Mouse (Mus musculus) neural tube, embryonic 11.5 days (tissue): Measurements from ENCODE around the gene Fkbp2. TPM values are rescaled to one million over a fixed set of nuclear protein-coding genes. Genes with fewer than 3 reads are reported as not detected.
A peak's percentile ranks its signal among the peaks of the same experiment; 100 is the strongest.
"Not testable (repeated sequence)": the region's sequence is repeated elsewhere in the genome, so short reads cannot be mapped to it uniquely, and the experiment has no call there.

Experiments used
- ATAC-seq: fragments of 200-750 bp; cut with Nextera tagmentation; 2 replicates; pipeline ENCODE4 v1.8.0; 2017; ENCODE audit warnings: moderate number of reproducible peaks, mild to moderate bottlenecking, moderate TSS enrichment, moderate library complexity; ENCODE audit not compliant: insufficient read depth, low FRiP score, low TSS enrichment
- DNase-seq: peaks from one replicate; pipeline ENCODE4 v3.0.0-alpha.2; 2015; ENCODE audit warnings: low spot score
- H3K27ac ChIP-seq: fragments of 300-500 bp; sonication (generic); 2 replicates; pipeline ENCODE4 v1.5.1; 2014; ENCODE audit warnings: low read depth, mild to moderate bottlenecking, low read length
- H3K27me3 ChIP-seq: fragments of 300-500 bp; sonication (generic); 2 replicates; pipeline ENCODE4 v1.6.1; 2014; ENCODE audit warnings: mild to moderate bottlenecking, low read length, mixed read lengths; ENCODE audit not compliant: control insufficient read depth, insufficient read depth
- H3K36me3 ChIP-seq: fragments of 300-500 bp; sonication (generic); 2 replicates; pipeline ENCODE4 v1.6.1; 2014; ENCODE audit warnings: mild to moderate bottlenecking, low read length, moderate library complexity, mixed read lengths; ENCODE audit not compliant: control insufficient read depth, insufficient read depth
- H3K4me1 ChIP-seq: fragments of 300-500 bp; sonication (generic); 2 replicates; pipeline ENCODE4 v1.6.1; 2014; ENCODE audit warnings: low read length, mixed read lengths; ENCODE audit not compliant: control insufficient read depth, insufficient read depth
- H3K4me2 ChIP-seq: fragments of 300-500 bp; sonication (generic); 2 replicates; pipeline ENCODE4 v1.6.1; 2014; ENCODE audit warnings: low read depth, mild to moderate bottlenecking, moderate library complexity
- H3K4me3 ChIP-seq: fragments of 300-500 bp; sonication (generic); 2 replicates; pipeline ENCODE4 v1.5.1; 2014; ENCODE audit warnings: low read depth, low read length
- H3K9ac ChIP-seq: fragments of 300-500 bp; sonication (generic); 2 replicates; pipeline ENCODE4 v1.6.1; 2014; ENCODE audit warnings: mild to moderate bottlenecking, low read length
- H3K9me3 ChIP-seq: fragments of 300-500 bp; sonication (generic); 2 replicates; pipeline ENCODE4 v1.6.1; 2016; ENCODE audit warnings: low read length; ENCODE audit not compliant: control insufficient read depth
- WGBS: fragments of 180-500 bp; shearing (Covaris S2); extraction: QIAGEN DNeasy Blood & Tissue Kit; methylation state at CpG from one replicate; pipeline ENCODE4 v1.1.7; 2014; 5-methylcytosine and 5-hydroxymethylcytosine counted together
- polyA plus RNA-seq: library from polyadenylated mRNA; unstranded; fragments of >200 nt; fragmentation: Nextera tagmentation; extraction: Ambion mirVana; gene quantifications from 2 replicates; pipeline ENCODE4 v1.2.1, GENCODE M21; 2014

Gene Fkbp2
- polyA plus RNA-seq, 1 experiment from 2014 or later: 86.5 TPM

DNA sequence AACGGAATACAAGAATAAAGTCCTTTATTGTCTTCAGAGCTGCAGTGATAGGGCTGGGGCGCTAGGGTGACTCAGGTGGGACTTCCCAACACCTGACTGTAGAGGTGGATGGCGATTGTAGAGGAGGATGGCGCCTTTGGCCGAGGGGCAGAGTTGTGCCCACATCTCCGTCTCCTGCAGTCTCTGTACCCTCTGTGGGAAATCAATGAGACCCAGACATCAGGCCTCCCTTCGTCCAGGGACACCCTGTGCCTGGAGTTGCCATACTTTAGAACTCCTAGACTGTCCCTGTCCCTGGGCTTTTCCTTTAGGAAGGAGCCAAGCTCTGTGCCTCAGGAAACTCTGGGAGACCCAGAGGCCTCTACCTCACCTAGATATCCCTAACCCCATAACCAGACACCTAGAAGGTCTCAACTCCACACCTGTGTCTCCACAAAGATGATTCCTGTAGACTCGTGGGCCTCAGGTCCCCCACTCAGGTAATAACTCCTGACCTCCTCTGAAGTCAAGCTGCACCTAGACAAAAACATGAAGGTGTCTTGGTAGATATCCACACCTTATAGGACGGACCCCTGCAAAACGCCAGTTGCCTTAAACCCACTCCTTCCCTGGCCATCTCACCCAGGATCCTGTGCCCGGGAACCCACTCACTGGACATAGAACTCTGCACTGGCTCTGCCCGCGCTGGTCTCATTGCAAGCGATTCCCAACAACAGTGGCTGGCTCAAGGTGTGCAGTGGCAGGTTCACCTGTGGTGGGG lies 12.9 kb upstream of the Fkbp2 start:
- peaks cover 22% of the 10 kb centered on the region for H3K4me1 ChIP-seq
- H3K36me3 ChIP-seq: no peaks in the 10 kb centered on the region
- H3K4me2 ChIP-seq: peak overlapping the region; percentile 71
- H3K9ac ChIP-seq: peak overlapping the region; percentile 53
- H3K4me3 ChIP-seq: peak overlapping the region; percentile 46
- H3K27me3 ChIP-seq: no peaks in the 10 kb centered on the region
- ATAC-seq (no peak; the same call in 1 of the 2 replicates), DNase-seq (no peak)
- no peaks in the 10 kb centered on the region for H3K9me3 ChIP-seq
- 58% methylated on average over 14 of the region's 14 CpGs for WGBS
- H3K27ac ChIP-seq: peak overlapping the region; percentile 42; the same call in 1 of the 2 replicates

DNA sequence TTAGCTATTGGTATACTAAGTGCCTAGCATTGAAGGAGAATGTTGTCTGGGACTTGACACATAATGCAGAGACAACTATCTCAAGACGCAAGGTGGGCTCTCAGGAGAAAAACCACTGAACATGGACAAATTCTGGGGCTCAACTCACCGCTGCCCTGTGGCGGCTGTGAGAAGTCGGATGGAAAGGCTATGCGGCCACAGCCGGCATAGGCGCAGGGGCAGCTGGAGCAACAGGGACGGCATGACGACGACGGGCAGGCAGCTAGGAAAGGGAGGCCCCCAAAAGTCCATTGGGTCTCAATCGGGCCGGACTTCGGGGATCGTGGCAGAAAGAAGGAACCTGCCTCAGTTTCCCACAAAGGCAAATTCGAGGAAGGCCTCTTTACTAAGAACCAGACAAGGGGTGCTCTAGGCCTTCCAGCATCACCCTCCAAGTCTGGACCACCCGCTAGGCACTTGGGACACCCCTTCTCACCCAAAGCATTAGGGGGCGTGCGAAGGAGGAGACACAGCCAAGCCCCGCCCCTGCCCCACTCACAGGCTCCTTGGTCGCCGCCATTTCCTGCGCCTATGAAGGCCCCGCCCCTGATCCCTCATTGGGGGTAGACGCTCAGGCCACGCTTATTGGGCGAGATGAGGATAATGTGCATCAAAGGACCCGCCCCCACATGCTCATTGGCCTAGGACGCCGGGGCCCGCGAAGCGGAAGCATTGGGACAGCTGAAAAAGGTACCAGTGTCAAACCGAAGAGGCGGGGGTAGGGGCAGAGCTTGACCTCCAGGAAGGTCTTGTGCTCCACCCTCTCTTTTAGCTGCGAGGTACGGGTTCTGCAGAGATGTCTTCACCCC lies 11.9 kb upstream of the Fkbp2 start, which contains the start of gene Dnajc4:
Dnajc4 (minus strand) TSS at position 562 of the 848 bp plus-strand sequence.
- DNase-seq: peak; percentile 97
- H3K9me3 ChIP-seq: no peaks in the 10 kb centered on the region
- peak within 1 kb of the TSS; percentile 46 for H3K4me3 ChIP-seq
- peak within 1 kb of the TSS; percentile 71 for H3K4me2 ChIP-seq
- H3K36me3 ChIP-seq: no peaks in the 10 kb centered on the region
- WGBS: 3% methylated on average over 37 of the region's 37 CpGs
- ATAC-seq: peak; percentile 94
- peak within 1 kb of the TSS; percentile 42; the same call in 1 of the 2 replicates for H3K27ac ChIP-seq
- no peaks in the 10 kb centered on the region for H3K27me3 ChIP-seq
- peak within 1 kb of the TSS; percentile 57 for H3K9ac ChIP-seq
- peaks cover 22% of the 10 kb centered on the region for H3K4me1 ChIP-seq

DNA sequence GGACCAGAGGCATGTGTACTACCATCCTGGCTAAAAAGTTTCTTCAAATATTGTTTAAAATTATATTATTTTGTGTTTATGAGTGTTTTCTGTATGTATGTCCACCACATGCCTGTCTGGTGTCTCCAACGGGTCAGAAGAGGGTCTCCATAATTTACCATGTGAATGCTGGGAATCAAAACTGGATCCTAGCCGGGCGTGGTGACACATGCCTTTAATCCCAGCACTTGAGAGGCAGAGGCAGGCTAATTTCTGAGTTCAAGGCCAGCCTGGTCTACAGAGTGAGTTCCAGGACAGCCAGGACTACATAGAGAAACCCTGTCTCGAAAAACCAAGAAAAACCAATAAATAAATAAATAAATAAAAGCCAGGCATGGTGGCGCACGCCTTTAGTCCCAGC lies 10.9 kb upstream of the Fkbp2 start:
- H3K9me3 ChIP-seq, H3K4me3 ChIP-seq, H3K9ac ChIP-seq, H3K4me2 ChIP-seq, H3K27me3 ChIP-seq, H3K36me3 ChIP-seq, DNase-seq, H3K27ac ChIP-seq, ATAC-seq: not testable (repeated sequence)
- 92% methylated on average over 6 of the region's 6 CpGs for WGBS
- peaks cover 18% of the 10 kb centered on the region for H3K4me1 ChIP-seq

DNA sequence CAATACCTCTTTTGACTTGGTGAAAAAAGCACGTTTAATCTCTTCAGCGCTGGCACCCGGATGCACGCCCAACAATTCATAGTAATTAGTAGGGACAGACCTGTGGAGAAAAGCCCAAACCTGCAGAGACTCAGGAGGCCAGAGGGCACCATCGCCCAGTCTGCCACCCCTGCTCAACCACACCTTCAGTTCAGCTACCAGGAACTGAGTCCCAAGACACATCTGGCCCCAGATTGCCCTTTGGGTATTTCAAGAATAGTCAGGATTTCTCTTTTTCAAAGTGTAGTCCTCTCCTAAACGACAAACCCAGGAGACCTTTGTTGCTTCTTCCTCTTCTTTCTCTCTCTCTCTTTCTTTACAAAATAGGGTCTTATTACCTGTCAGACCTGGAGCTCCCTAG lies 10.4 kb upstream of the Fkbp2 start:
- no peaks in the 10 kb centered on the region for H3K9me3 ChIP-seq
- H3K27me3 ChIP-seq: no peaks in the 10 kb centered on the region
- no peak for ATAC-seq
- no peak overlapping the region for H3K4me2 ChIP-seq
- H3K9ac ChIP-seq: no peak overlapping the region
- no peaks in the 10 kb centered on the region for H3K36me3 ChIP-seq
- no peak overlapping the region for H3K4me3 ChIP-seq
- no peak overlapping the region for H3K27ac ChIP-seq
- WGBS: 81% methylated on average over 6 of the region's 6 CpGs
- no peak for DNase-seq
- peaks cover 20% of the 10 kb centered on the region for H3K4me1 ChIP-seq

DNA sequence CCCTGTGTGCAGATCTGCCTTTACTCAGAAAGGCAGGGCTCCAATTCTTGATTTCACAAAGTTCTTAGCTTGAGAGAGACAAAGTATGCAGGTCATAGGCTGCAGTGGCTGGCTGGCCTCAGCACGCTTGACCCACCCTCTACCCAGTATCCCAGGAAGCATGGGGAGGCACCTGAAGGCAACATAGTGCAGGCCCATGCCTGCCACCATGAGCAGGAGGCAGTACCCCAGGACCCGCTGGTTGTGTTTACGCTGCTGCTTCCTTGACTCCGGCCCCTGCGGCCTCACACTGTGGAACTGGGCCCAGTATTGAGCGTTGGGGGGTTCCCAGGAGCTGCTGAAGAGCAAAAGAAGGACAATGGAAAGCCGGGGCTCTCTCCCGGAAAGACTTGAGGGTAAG lies 8.9 kb upstream of the Fkbp2 start:
- no peak for DNase-seq
- Histone ChIP-seq H3K27me3 (no peaks in the 10 kb centered on the region), H3K27ac (no peak overlapping the region), H3K36me3 (peaks cover 3% of the 10 kb centered on the region; the same call in 1 of the 2 replicates), H3K9ac (no peak overlapping the region), H3K4me2 (no peak overlapping the region), H3K4me3 (no peak overlapping the region), H3K9me3 (no peaks in the 10 kb centered on the region), H3K4me1 (peaks cover 13% of the 10 kb centered on the region)
- WGBS: 84% methylated on average over 8 of the region's 8 CpGs
- ATAC-seq: no peak

DNA sequence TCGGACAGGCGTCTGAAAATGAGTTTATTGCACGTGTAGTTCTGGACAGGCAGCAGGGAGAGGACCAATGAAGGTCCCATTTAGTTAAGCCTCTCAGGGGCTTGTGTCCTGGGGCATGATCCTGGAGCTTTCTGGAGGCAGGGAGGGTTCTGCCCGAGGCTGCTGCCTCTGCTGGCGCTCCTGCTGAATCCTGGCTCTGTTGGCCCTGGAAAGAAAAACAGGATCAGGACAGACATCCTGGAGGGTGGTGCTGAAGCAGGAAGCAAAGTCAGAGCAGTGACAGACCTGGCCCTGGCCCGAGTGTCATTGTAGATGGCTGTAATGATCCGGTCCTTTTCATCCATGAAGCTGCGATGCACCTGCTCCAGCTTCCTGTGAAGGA lies 7.6 kb upstream of the Fkbp2 start:
- ATAC-seq (no peak), DNase-seq (no peak)
- Histone ChIP-seq H3K27ac (no peak overlapping the region), H3K4me1 (peaks cover 11% of the 10 kb centered on the region), H3K27me3 (no peaks in the 10 kb centered on the region), H3K36me3 (peaks cover 3% of the 10 kb centered on the region; the same call in 1 of the 2 replicates), H3K9ac (peak overlapping the region; percentile 86), H3K9me3 (no peaks in the 10 kb centered on the region), H3K4me2 (peak overlapping the region; percentile 95), H3K4me3 (peak overlapping the region; percentile 91)
- WGBS: under 1% methylated on average over 8 of the region's 8 CpGs

DNA sequence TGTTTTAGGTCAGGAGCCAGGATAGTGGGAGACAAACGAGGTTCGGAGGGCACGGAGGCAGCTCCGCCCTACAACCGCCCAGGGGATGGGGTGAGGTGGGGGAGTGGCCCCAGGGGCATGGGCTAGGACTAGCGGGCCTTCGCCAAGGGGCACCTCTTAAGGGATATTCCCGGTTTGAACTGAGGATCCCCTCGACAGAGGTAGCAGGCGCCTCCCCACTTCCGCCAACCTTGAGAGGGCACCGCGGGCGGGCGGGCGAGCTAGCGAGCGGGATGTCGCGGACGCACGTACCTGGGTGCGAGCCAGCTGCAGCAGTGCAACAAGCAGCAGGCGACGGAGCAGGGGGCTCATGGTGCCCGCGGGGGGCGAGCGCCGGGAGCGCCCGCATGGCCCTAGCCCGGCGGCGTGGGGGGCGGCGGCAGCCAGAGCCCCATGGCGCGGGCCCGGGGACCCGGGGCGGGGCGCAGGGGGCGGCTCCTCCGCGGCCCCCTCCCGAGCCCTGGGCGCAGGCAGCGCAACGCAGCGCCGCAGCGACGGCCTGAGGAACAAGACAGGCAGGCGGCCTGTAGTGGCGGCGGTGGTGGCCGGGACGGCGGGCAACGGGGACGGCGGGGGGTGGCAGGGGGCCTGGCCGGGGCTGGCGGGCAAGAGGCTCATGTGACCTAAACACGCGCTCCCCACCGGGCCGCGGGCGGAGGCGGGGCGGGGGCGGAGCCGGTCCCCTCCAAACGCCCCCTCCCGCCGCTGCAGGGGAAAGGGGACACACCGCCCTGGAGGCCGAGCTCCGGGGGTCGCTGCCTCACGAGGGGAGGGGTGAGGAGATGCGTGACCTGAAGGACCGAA lies 7.0 kb upstream of the Fkbp2 start, which contains the start of gene Vegfb:
Vegfb (minus strand) TSS at position 591 of the 843 bp plus-strand sequence.
- Histone ChIP-seq H3K27ac (peak within 1 kb of the TSS; percentile 73), H3K9me3 (no peaks in the 10 kb centered on the region), H3K4me3 (peak within 1 kb of the TSS; percentile 91), H3K4me2 (peak within 1 kb of the TSS; percentile 95), H3K27me3 (no peaks in the 10 kb centered on the region), H3K4me1 (peaks cover 9% of the 10 kb centered on the region), H3K36me3 (peaks cover 3% of the 10 kb centered on the region; the same call in 1 of the 2 replicates), H3K9ac (peak within 1 kb of the TSS; percentile 86)
- under 1% methylated on average over 57 of the region's 85 CpGs for WGBS
- peak; percentile 48 for ATAC-seq
- DNase-seq: peak; percentile 62
